Mouse (Mus musculus): ENCODE data around the gene Igfbp4.

DNA sequence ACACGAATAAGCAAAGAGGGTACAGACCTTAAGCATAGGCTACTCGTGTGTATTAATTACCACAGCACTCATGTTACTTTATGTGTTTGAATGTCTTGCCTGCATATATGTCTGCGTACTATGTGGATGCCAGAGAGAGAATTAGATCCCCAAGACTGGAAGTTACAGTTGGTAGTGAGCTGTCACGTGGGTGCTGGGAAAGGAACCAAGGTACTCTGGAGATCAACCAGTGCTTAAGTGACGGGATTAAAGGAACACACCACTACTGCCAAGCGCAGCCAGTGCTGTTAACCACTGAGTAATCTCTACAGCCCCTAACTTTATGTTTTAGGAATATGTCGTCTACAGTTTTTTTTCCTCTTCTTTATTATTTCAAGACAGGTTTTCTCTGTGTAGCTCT is 45.1 kb upstream of the Igfbp4 start:
- no peak for TF ChIP-seq CTCF (IDR thresholded peaks at IDR 0.05; ENCODE audit: borderline replicate concordance, extremely low read depth, insufficient read depth, insufficient read length)
- no peak for TF ChIP-seq POLR2A (IDR thresholded peaks at IDR 0.05; ENCODE audit: borderline replicate concordance, extremely low read depth, insufficient read depth, insufficient read length, poor library complexity, severe bottlenecking)
